Mouse (Mus musculus) kidney, postnatal 0 days (tissue): ENCODE measurements at regions not wholly inside any gene's neighbourhood (a gene's known extent, or its start where the extent isn't known, plus 50 kb on each side); places are given as distances from the start of the nearest gene placed in this dataset.

Experiments used
- ATAC-seq: fragments of 200-750 bp; cut with Nextera tagmentation; replicated peaks from 2 replicates; pipeline ENCODE4 v1.8.0; 2017; ENCODE audit warnings: low read depth, moderate number of reproducible peaks, moderate TSS enrichment, moderate library complexity; ENCODE audit not compliant: low FRiP score
- DNase-seq: peaks from one replicate; pipeline ENCODE4 v3.0.0-alpha.2; 2016; ENCODE audit warnings: low spot score
- H3K27ac ChIP-seq: fragments of 300-500 bp; sonication (generic); 2 replicates; pipeline ENCODE4 v1.5.1; 2014; ENCODE audit warnings: mild to moderate bottlenecking
- H3K27me3 ChIP-seq: fragments of 300-500 bp; sonication (generic); 2 replicates; pipeline ENCODE4 v1.6.1; 2014; ENCODE audit warnings: low read length, mixed read lengths; ENCODE audit not compliant: insufficient read depth
- H3K36me3 ChIP-seq: fragments of 300-500 bp; sonication (generic); 2 replicates; pipeline ENCODE4 v1.6.1; 2014; ENCODE audit warnings: low read length, mixed read lengths; ENCODE audit not compliant: insufficient read depth
- H3K4me1 ChIP-seq: fragments of 300-500 bp; sonication (generic); replicated peaks from 2 replicates; pipeline ENCODE4 v1.6.1; 2014; ENCODE audit warnings: antibody characterized with exemption, low read length, mixed read lengths; ENCODE audit not compliant: insufficient read depth
- H3K4me2 ChIP-seq: fragments of 300-500 bp; sonication (generic); 2 replicates; pipeline ENCODE4 v1.6.1; 2014; ENCODE audit warnings: mild to moderate bottlenecking, low read length, moderate library complexity, mixed read lengths
- H3K4me3 ChIP-seq: fragments of 300-500 bp; sonication (generic); replicated peaks from 2 replicates; pipeline ENCODE4 v1.5.1; 2014; ENCODE audit warnings: low read depth, low read length
- H3K9ac ChIP-seq: fragments of 300-500 bp; sonication (generic); 2 replicates; pipeline ENCODE4 v1.6.1; 2014; ENCODE audit warnings: low read depth, low read length
- H3K9me3 ChIP-seq: fragments of 300-500 bp; sonication (generic); replicated peaks from 2 replicates; pipeline ENCODE4 v1.6.1; 2016; ENCODE audit warnings: low read length, inconsistent platforms, mixed read lengths
- CTCF ChIP-seq: IDR thresholded peaks from 2 replicates; pipeline ENCODE4 v1.5.1; 2016; ENCODE audit warnings: antibody characterized with exemption, low read depth, mild to moderate bottlenecking, moderate library complexity
- WGBS: fragments of 180-500 bp; shearing (Covaris S2); extraction: QIAGEN DNeasy Blood & Tissue Kit; methylation state at CpG from one replicate; pipeline ENCODE4 v1.1.7; 2014; 5-methylcytosine and 5-hydroxymethylcytosine counted together

- H3K4me1 ChIP-seq = no peaks in the 10 kb centered on the region
- DNase-seq (no peak), ATAC-seq (peak; percentile 65; the same call in 1 of the 2 replicates)
- 55% methylated on average over 4 of the region's 4 CpGs for WGBS
- no peak overlapping the region for H3K9ac ChIP-seq
- H3K27ac ChIP-seq = no peak overlapping the region; the same call in 1 of the 2 replicates
- H3K9me3 ChIP-seq = no peaks in the 10 kb centered on the region
- no peak overlapping the region for H3K4me3 ChIP-seq
- H3K27me3 ChIP-seq = no peaks in the 10 kb centered on the region
- TF ChIP-seq CTCF = no peak
- H3K4me2 ChIP-seq = no peak overlapping the region
- H3K36me3 ChIP-seq = no peaks in the 10 kb centered on the region
Measured at GRCm38 (mm10) chr2:45252321-45252720, 135.1 kb upstream of the Zeb2 start.

GRCm38 (mm10) chr2:45249658-45250057, 132.5 kb upstream of the Zeb2 start:
- Histone ChIP-seq H3K9ac (no peak overlapping the region), H3K9me3 (no peaks in the 10 kb centered on the region), H3K36me3 (no peaks in the 10 kb centered on the region), H3K27me3 (no peaks in the 10 kb centered on the region), H3K4me1 (no peaks in the 10 kb centered on the region), H3K4me2 (no peak overlapping the region), H3K4me3 (no peak overlapping the region), H3K27ac (no peak overlapping the region)
- TF ChIP-seq CTCF = no peak
- DNase-seq (no peak), ATAC-seq (no peak)
- WGBS = 81% methylated on average over 1 of the region's 1 CpGs

GRCm38 (mm10) chr2:45246061-45246945, 129.1 kb upstream of the Zeb2 start:
- ATAC-seq (no peak), DNase-seq (no peak)
- H3K27me3 ChIP-seq = no peaks in the 10 kb centered on the region
- TF ChIP-seq CTCF = no peak
- no peak overlapping the region for H3K9ac ChIP-seq
- H3K27ac ChIP-seq = no peak overlapping the region
- H3K9me3 ChIP-seq = no peaks in the 10 kb centered on the region
- no peaks in the 10 kb centered on the region for H3K36me3 ChIP-seq
- no peaks in the 10 kb centered on the region for H3K4me1 ChIP-seq
- no peak overlapping the region for H3K4me3 ChIP-seq
- no peak overlapping the region for H3K4me2 ChIP-seq
- 85% methylated on average over 10 of the region's 10 CpGs for WGBS

- Histone ChIP-seq H3K27ac (no peak overlapping the region), H3K4me1 (no peaks in the 10 kb centered on the region), H3K27me3 (no peaks in the 10 kb centered on the region), H3K9me3 (no peaks in the 10 kb centered on the region), H3K4me3 (no peak overlapping the region), H3K9ac (no peak overlapping the region), H3K36me3 (no peaks in the 10 kb centered on the region), H3K4me2 (no peak overlapping the region)
- ATAC-seq = no peak
- no peak for TF ChIP-seq CTCF
- DNase-seq = peak; percentile 11
- 69% methylated on average over 1 of the region's 1 CpGs for WGBS
Measured at GRCm38 (mm10) chr2:45245506-45245905, 128.3 kb upstream of the Zeb2 start.

GRCm38 (mm10) chr2:45244491-45244890, 127.3 kb upstream of the Zeb2 start:
- Histone ChIP-seq H3K36me3 (no peaks in the 10 kb centered on the region), H3K9ac (no peak overlapping the region), H3K4me1 (no peaks in the 10 kb centered on the region), H3K4me3 (no peak overlapping the region), H3K4me2 (no peak overlapping the region), H3K27ac (no peak overlapping the region), H3K27me3 (no peaks in the 10 kb centered on the region), H3K9me3 (no peaks in the 10 kb centered on the region)
- ATAC-seq = no peak
- DNase-seq = no peak
- TF ChIP-seq CTCF = no peak
- 78% methylated on average over 14 of the region's 14 CpGs for WGBS

GRCm38 (mm10) chr2:45239501-45240292, 122.5 kb upstream of the Zeb2 start:
- no peak for TF ChIP-seq CTCF
- Histone ChIP-seq H3K9ac (no peak overlapping the region), H3K9me3 (no peaks in the 10 kb centered on the region), H3K4me2 (no peak overlapping the region), H3K27ac (no peak overlapping the region), H3K4me3 (no peak overlapping the region), H3K36me3 (no peaks in the 10 kb centered on the region), H3K4me1 (no peaks in the 10 kb centered on the region), H3K27me3 (no peaks in the 10 kb centered on the region)
- ATAC-seq = no peak
- 60% methylated on average over 16 of the region's 16 CpGs for WGBS
- peak; percentile 15 for DNase-seq
